Mouse (Mus musculus): ENCODE results near the gene Gm20379. TPM values are rescaled to one million over a fixed set of nuclear protein-coding genes. Genes with fewer than 3 reads are reported as not detected.

The Gm20379 gene
- polyA plus RNA-seq, 1 experiment from 2014 or later, result 0.43 TPM

GRCm38 (mm10) chr13:92301754-92302153 lies 4.0 kb upstream of the Gm20379 start:
- no peak for DNase-seq
- H3K9ac ChIP-seq, result no peak overlapping the region
- H3K27me3 ChIP-seq, result no peaks in the 10 kb centered on the region
- no peaks in the 10 kb centered on the region for H3K9me3 ChIP-seq (replicated peaks)
- no peak for ATAC-seq (ENCODE audit: low read depth)
- no peak overlapping the region for H3K4me2 ChIP-seq
- peaks cover 27% of the 10 kb centered on the region for H3K36me3 ChIP-seq
- H3K4me1 ChIP-seq (replicated peaks), result peaks cover 12% of the 10 kb centered on the region
- no peak overlapping the region for H3K27ac ChIP-seq
- no peak overlapping the region for H3K4me3 ChIP-seq (replicated peaks)
- WGBS (ENCODE audit: insufficient replicate concordance), result 72% methylated on average over 4 of the region's 4 CpGs

- no peaks in the 10 kb centered on the region for H3K27me3 ChIP-seq
- H3K9ac ChIP-seq, result no peak overlapping the region
- ATAC-seq (ENCODE audit: low read depth) (no peak), DNase-seq (no peak)
- peaks cover 23% of the 10 kb centered on the region for H3K36me3 ChIP-seq
- H3K9me3 ChIP-seq (replicated peaks), result no peaks in the 10 kb centered on the region
- no peak overlapping the region for H3K27ac ChIP-seq
- H3K4me2 ChIP-seq, result no peak overlapping the region
- peaks cover 12% of the 10 kb centered on the region for H3K4me1 ChIP-seq (replicated peaks)
- no peak overlapping the region for H3K4me3 ChIP-seq (replicated peaks)
- 80% methylated on average over 4 of the region's 4 CpGs for WGBS (ENCODE audit: insufficient replicate concordance)
Measured at GRCm38 (mm10) chr13:92302466-92302865, 3.3 kb upstream of the Gm20379 start.

- Histone ChIP-seq H3K9ac (no peak overlapping the region), H3K27ac (no peak overlapping the region), H3K9me3 (replicated peaks) (no peaks in the 10 kb centered on the region), H3K27me3 (no peaks in the 10 kb centered on the region), H3K4me2 (no peak overlapping the region), H3K4me3 (replicated peaks) (no peak overlapping the region), H3K4me1 (replicated peaks) (peaks cover 12% of the 10 kb centered on the region), H3K36me3 (peaks cover 25% of the 10 kb centered on the region)
- no peak for ATAC-seq (ENCODE audit: low read depth)
- 79% methylated on average over 8 of the region's 8 CpGs for WGBS (ENCODE audit: insufficient replicate concordance)
- DNase-seq, result no peak
Measured at GRCm38 (mm10) chr13:92303062-92303948, 2.5 kb upstream of the Gm20379 start.

- ATAC-seq (ENCODE audit: low read depth), result no peak
Measured at GRCm38 (mm10) chr13:92304291-92304690, 1.5 kb upstream of the Gm20379 start.

GRCm38 (mm10) chr13:92314613-92315012 lies 8.8 kb downstream of the Gm20379 start:
- no peak overlapping the region for H3K9ac ChIP-seq
- H3K4me3 ChIP-seq (replicated peaks), result no peak overlapping the region
- ATAC-seq (ENCODE audit: low read depth), result no peak
- no peak overlapping the region for H3K27ac ChIP-seq
- no peaks in the 10 kb centered on the region for H3K4me1 ChIP-seq (replicated peaks)
- no peak for DNase-seq
- no peaks in the 10 kb centered on the region for H3K27me3 ChIP-seq
- H3K4me2 ChIP-seq, result no peak overlapping the region
- peaks cover 37% of the 10 kb centered on the region for H3K36me3 ChIP-seq
- no peaks in the 10 kb centered on the region for H3K9me3 ChIP-seq (replicated peaks)
- 76% methylated on average over 5 of the region's 5 CpGs for WGBS (ENCODE audit: insufficient replicate concordance)

More at GRCm38 (mm10) chr13:92304291-92304690, 1.5 kb upstream of the Gm20379 start:
- Histone ChIP-seq H3K4me2 (no peak overlapping the region), H3K4me3 (replicated peaks) (no peak overlapping the region), H3K9ac (no peak overlapping the region), H3K27ac (no peak overlapping the region), H3K27me3 (no peaks in the 10 kb centered on the region), H3K4me1 (replicated peaks) (peaks cover 12% of the 10 kb centered on the region), H3K36me3 (peaks cover 34% of the 10 kb centered on the region), H3K9me3 (replicated peaks) (no peaks in the 10 kb centered on the region)
- 88% methylated on average over 5 of the region's 5 CpGs for WGBS (ENCODE audit: insufficient replicate concordance)
- DNase-seq, result no peak

GRCm38 (mm10) chr13:92320770-92321169 lies 15.0 kb downstream of the Gm20379 start:
- 60% methylated on average over 5 of the region's 5 CpGs for WGBS (ENCODE audit: insufficient replicate concordance)
- no peaks in the 10 kb centered on the region for H3K9me3 ChIP-seq (replicated peaks)
- no peak overlapping the region for H3K9ac ChIP-seq
- DNase-seq (no peak), ATAC-seq (ENCODE audit: low read depth) (no peak)
- H3K27ac ChIP-seq, result no peak overlapping the region
- no peak overlapping the region for H3K4me3 ChIP-seq (replicated peaks)
- H3K36me3 ChIP-seq, result peaks cover 31% of the 10 kb centered on the region
- no peaks in the 10 kb centered on the region for H3K27me3 ChIP-seq
- H3K4me1 ChIP-seq (replicated peaks), result no peaks in the 10 kb centered on the region
- H3K4me2 ChIP-seq, result no peak overlapping the region

GRCm38 (mm10) chr13:92326030-92326429 lies 20.2 kb downstream of the Gm20379 start:
- Histone ChIP-seq H3K9ac (no peak overlapping the region), H3K4me2 (no peak overlapping the region), H3K36me3 (peaks cover 23% of the 10 kb centered on the region), H3K4me1 (replicated peaks) (peaks cover 12% of the 10 kb centered on the region), H3K9me3 (replicated peaks) (no peaks in the 10 kb centered on the region), H3K27me3 (no peaks in the 10 kb centered on the region), H3K4me3 (replicated peaks) (no peak overlapping the region), H3K27ac (no peak overlapping the region)
- ATAC-seq (ENCODE audit: low read depth) (no peak), DNase-seq (no peak)
- WGBS (ENCODE audit: insufficient replicate concordance), result 59% methylated on average over 5 of the region's 5 CpGs

- H3K27ac ChIP-seq, result no peak overlapping the region
- peak; percentile 54; the same call in 1 of the 2 replicates for ATAC-seq (ENCODE audit: low read depth)
- H3K36me3 ChIP-seq, result peaks cover 22% of the 10 kb centered on the region
- H3K9me3 ChIP-seq (replicated peaks), result no peaks in the 10 kb centered on the region
- H3K9ac ChIP-seq, result no peak overlapping the region
- no peak overlapping the region for H3K4me2 ChIP-seq
- no peaks in the 10 kb centered on the region for H3K27me3 ChIP-seq
- H3K4me1 ChIP-seq (replicated peaks), result peaks cover 12% of the 10 kb centered on the region
- DNase-seq, result no peak
- H3K4me3 ChIP-seq (replicated peaks), result no peak overlapping the region
- 41% methylated on average over 2 of the region's 2 CpGs for WGBS (ENCODE audit: insufficient replicate concordance)
Measured at GRCm38 (mm10) chr13:92328000-92328399, 22.2 kb downstream of the Gm20379 start.

GRCm38 (mm10) chr13:92330621-92331020 lies 24.8 kb downstream of the Gm20379 start:
- H3K27me3 ChIP-seq, result no peaks in the 10 kb centered on the region
- ATAC-seq (ENCODE audit: low read depth) (no peak), DNase-seq (no peak)
- no peak overlapping the region for H3K4me2 ChIP-seq
- H3K4me3 ChIP-seq (replicated peaks), result no peak overlapping the region
- no peak overlapping the region for H3K9ac ChIP-seq
- H3K4me1 ChIP-seq (replicated peaks), result peaks cover 12% of the 10 kb centered on the region
- H3K9me3 ChIP-seq (replicated peaks), result no peaks in the 10 kb centered on the region
- 82% methylated on average over 3 of the region's 3 CpGs for WGBS (ENCODE audit: insufficient replicate concordance)
- H3K36me3 ChIP-seq, result peaks cover 20% of the 10 kb centered on the region
- H3K27ac ChIP-seq, result no peak overlapping the region

GRCm38 (mm10) chr13:92332103-92332879 lies 26.5 kb downstream of the Gm20379 start:
- Histone ChIP-seq H3K4me1 (replicated peaks) (peaks cover 12% of the 10 kb centered on the region), H3K4me3 (replicated peaks) (no peak overlapping the region), H3K4me2 (no peak overlapping the region), H3K27ac (no peak overlapping the region), H3K9me3 (replicated peaks) (no peaks in the 10 kb centered on the region), H3K36me3 (peaks cover 21% of the 10 kb centered on the region), H3K9ac (no peak overlapping the region), H3K27me3 (no peaks in the 10 kb centered on the region)
- no peak for ATAC-seq (ENCODE audit: low read depth)
- WGBS (ENCODE audit: insufficient replicate concordance), result 90% methylated on average over 15 of the region's 15 CpGs
- DNase-seq, result no peak

GRCm38 (mm10) chr13:92336857-92337256 lies 31.1 kb downstream of the Gm20379 start:
- peaks cover 8% of the 10 kb centered on the region; the same call in 1 of the 2 replicates for H3K4me1 ChIP-seq (replicated peaks)
- DNase-seq (no peak), ATAC-seq (ENCODE audit: low read depth) (no peak)
- H3K27ac ChIP-seq, result no peak overlapping the region
- no peak overlapping the region for H3K9ac ChIP-seq
- H3K36me3 ChIP-seq, result peaks cover 23% of the 10 kb centered on the region
- no peaks in the 10 kb centered on the region for H3K9me3 ChIP-seq (replicated peaks)
- no peaks in the 10 kb centered on the region for H3K27me3 ChIP-seq
- 71% methylated on average over 1 of the region's 1 CpGs for WGBS (ENCODE audit: insufficient replicate concordance)
- no peak overlapping the region for H3K4me2 ChIP-seq
- no peak overlapping the region for H3K4me3 ChIP-seq (replicated peaks)
